Mouse (Mus musculus): ENCODE measurements around the gene Aspg. TPM values are rescaled to one million over a fixed set of nuclear protein-coding genes. Genes with fewer than 3 reads are reported as not detected.

Gene Aspg
- polyA plus RNA-seq, 1 experiment from 2014 or later: 0.15 TPM

DNA sequence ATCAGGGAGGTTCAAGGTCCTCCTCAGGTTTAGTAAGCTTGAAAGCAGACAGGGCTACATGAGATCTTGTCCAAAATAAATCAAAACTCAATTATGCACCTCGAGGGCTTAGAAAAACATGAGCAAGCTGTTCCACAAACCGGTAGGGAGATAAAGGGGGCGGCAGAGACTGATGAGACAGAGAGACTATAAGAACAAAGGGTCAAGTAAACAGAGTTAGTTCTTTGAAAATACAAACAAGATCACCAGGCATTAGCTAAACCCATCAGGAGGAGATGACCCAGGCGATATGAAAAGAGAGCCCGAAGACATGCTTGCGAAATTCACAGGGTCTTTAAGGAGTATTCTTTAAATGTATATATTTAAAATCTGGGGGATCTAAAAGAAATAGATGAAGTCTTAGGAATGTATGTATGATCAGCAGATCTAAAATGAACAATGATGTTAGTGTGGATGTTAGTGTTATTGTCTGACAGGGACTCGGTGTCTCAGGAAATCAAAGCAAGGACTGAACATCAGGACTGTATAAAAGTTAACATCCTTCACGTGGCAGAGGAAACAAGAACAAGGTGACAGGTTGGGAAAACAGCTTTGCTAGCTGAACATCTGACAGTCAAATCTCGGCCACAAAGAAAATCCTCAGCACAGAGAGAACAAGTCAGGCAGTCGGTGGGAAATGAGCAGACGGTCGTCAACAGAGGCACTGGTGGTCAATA lies 17.7 kb upstream of the Aspg start:
- no peaks in the 10 kb centered on the region for H3K36me3 ChIP-seq (ENCODE audit: control insufficient read depth, insufficient read depth, low read length)
- H3K4me2 ChIP-seq (ENCODE audit: low read length): no peak overlapping the region
- H3K4me3 ChIP-seq (ENCODE audit: control insufficient read depth in 1 of 2, insufficient read depth in 1 of 2, low read depth in 1 of 2, low read length in 2 of 2): no peak overlapping the region
- no peak overlapping the region for H3K9ac ChIP-seq (ENCODE audit: low read length)
- 0 out of 2 replicates have a peak, but pooled peaks cover 7% of the 10 kb centered on the region for H3K27me3 ChIP-seq (ENCODE audit: control insufficient read depth, insufficient read depth, low read length)
- H3K4me1 ChIP-seq (ENCODE audit: control insufficient read depth in 2 of 2, insufficient read depth in 2 of 2, low read length in 2 of 2): peaks cover 0 to 7% of the 10 kb centered on the region in 2 experiments; a peak in 2 of 4 replicates
- WGBS: 58% methylated on average over 12 of the region's 12 CpGs
- no peak overlapping the region for H3K27ac ChIP-seq (replicated peaks in 1 of 2; ENCODE audit: control insufficient read depth in 1 of 2, insufficient read depth in 1 of 2, low read depth in 2 of 2, low read length in 2 of 2)
- no peaks in the 10 kb centered on the region for H3K9me3 ChIP-seq (ENCODE audit: control insufficient read depth, low read length)
- no peak for ATAC-seq (ENCODE audit: insufficient number of reproducible peaks, insufficient read depth, low FRiP score, low read depth)

DNA sequence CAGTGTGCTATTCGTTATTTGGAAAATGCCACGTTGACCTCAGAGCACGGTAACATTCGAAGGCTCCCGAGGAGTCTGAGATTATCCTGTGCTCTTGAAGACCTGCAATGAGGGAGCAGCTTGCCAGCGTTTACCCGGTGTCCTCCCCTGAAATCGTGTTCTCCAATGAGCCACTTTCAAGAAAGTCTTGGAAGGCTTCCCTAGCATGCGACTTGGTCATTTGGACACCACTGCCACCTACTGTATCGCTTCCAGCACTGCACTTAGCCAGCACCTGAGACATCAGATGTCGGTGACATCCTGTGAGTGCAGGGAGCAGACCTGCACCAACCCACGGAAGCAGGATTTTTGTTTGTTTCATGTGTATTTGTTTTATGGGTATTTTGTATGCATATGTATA lies 15.4 kb upstream of the Aspg start:
- Histone ChIP-seq H3K4me1 (ENCODE audit: control insufficient read depth in 2 of 2, insufficient read depth in 2 of 2, low read length in 2 of 2) (peaks cover 0 to 7% of the 10 kb centered on the region in 2 experiments; a peak in 2 of 4 replicates), H3K27me3 (ENCODE audit: control insufficient read depth, insufficient read depth, low read length) (0 out of 2 replicates have a peak, but pooled peaks cover 7% of the 10 kb centered on the region), H3K4me2 (ENCODE audit: low read length) (peak overlapping the region; percentile 41; the same call in 1 of the 2 replicates), H3K27ac (replicated peaks in 1 of 2; ENCODE audit: control insufficient read depth in 1 of 2, insufficient read depth in 1 of 2, low read depth in 2 of 2, low read length in 2 of 2) (no peak overlapping the region), H3K36me3 (ENCODE audit: control insufficient read depth, insufficient read depth, low read length) (no peaks in the 10 kb centered on the region), H3K9ac (ENCODE audit: low read length) (peak overlapping the region; percentile 8; the same call in 1 of the 2 replicates), H3K9me3 (ENCODE audit: control insufficient read depth, low read length) (no peaks in the 10 kb centered on the region), H3K4me3 (ENCODE audit: control insufficient read depth in 1 of 2, insufficient read depth in 1 of 2, low read depth in 1 of 2, low read length in 2 of 2) (no peak overlapping the region)
- ATAC-seq (ENCODE audit: insufficient number of reproducible peaks, insufficient read depth, low FRiP score, low read depth): no peak
- 7% methylated on average over 12 of the region's 12 CpGs for WGBS

DNA sequence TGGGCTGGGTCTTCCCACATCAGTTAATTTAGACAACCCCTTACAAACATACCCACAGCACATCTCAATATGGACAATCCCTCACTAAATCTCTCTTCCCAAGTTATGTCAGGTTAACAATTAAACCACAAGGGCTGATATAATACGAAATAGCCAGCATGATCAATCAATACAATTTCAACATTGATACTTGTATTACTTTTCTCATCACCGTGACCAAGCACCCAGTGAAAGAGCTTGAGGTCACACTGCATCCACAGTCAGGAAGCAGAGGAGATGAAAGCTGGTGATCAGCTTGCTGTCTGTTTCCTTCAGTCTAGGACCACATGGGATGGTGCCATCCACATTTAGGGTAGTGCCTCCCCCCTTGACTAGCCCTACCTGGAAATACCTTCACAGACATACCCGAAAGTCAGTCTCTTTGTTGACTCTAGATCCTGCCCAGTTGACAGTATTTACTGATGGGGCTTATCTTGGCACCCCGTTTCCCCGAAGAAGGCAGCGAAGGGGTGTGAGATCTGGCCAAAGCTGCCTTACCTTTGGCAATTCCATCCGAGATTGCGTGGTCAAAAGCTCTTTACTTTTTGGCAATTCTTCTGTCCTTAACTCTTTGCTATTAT lies 12.1 kb upstream of the Aspg start:
- Histone ChIP-seq H3K4me3 (ENCODE audit: control insufficient read depth in 1 of 2, insufficient read depth in 1 of 2, low read depth in 1 of 2, low read length in 2 of 2) (no peak overlapping the region), H3K9ac (ENCODE audit: low read length) (no peak overlapping the region), H3K4me1 (ENCODE audit: control insufficient read depth in 2 of 2, insufficient read depth in 2 of 2, low read length in 2 of 2) (no peaks in the 10 kb centered on the region), H3K27me3 (ENCODE audit: control insufficient read depth, insufficient read depth, low read length) (0 out of 2 replicates have a peak, but pooled peaks cover 3% of the 10 kb centered on the region), H3K36me3 (ENCODE audit: control insufficient read depth, insufficient read depth, low read length) (no peaks in the 10 kb centered on the region), H3K4me2 (ENCODE audit: low read length) (no peak overlapping the region), H3K27ac (replicated peaks in 1 of 2; ENCODE audit: control insufficient read depth in 1 of 2, insufficient read depth in 1 of 2, low read depth in 2 of 2, low read length in 2 of 2) (no peak overlapping the region), H3K9me3 (ENCODE audit: control insufficient read depth, low read length) (no peaks in the 10 kb centered on the region)
- WGBS: 59% methylated on average over 8 of the region's 8 CpGs
- ATAC-seq (ENCODE audit: insufficient number of reproducible peaks, insufficient read depth, low FRiP score, low read depth): no peak

DNA sequence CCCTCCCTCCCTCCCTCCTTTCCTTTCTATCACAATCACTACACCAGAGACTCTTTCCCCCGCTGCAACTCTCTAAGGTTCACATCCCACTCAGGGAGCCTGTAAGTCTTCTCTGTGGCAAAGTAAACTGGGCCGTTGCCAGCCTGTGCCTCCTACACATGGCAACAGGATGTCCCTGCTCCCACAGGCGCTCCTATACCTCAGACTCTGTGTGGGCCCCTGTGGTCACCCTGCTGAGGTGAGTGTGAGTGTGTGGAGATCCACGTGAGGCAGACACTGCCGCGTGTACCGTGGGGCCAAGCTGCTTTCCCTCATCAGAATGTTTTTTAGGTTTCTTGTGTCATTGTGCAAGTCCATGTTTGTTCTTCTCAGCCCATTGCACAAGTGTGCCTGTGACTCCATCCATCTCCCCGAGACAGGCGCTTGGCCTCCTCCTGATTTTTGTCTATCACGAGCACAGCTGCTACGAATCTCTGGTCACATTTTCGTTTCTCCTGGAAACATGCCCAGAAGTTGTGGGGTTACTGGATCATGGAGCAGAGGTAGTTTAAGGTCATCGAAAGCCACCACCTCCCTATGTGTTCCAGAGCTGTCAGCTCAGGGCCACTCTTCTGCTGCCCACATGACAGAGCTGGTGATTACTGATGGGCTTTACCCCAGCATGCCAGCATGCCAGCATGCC lies 10.3 kb upstream of the Aspg start:
- no peak overlapping the region for H3K27ac ChIP-seq (replicated peaks in 1 of 2; ENCODE audit: control insufficient read depth in 1 of 2, insufficient read depth in 1 of 2, low read depth in 2 of 2, low read length in 2 of 2)
- H3K4me3 ChIP-seq (ENCODE audit: control insufficient read depth in 1 of 2, insufficient read depth in 1 of 2, low read depth in 1 of 2, low read length in 2 of 2): no peak overlapping the region
- ATAC-seq (ENCODE audit: insufficient number of reproducible peaks, insufficient read depth, low FRiP score, low read depth): no peak
- H3K9me3 ChIP-seq (ENCODE audit: control insufficient read depth, low read length): no peaks in the 10 kb centered on the region
- H3K36me3 ChIP-seq (ENCODE audit: control insufficient read depth, insufficient read depth, low read length): no peaks in the 10 kb centered on the region
- H3K9ac ChIP-seq (ENCODE audit: low read length): no peak overlapping the region
- 54% methylated on average over 13 of the region's 13 CpGs for WGBS
- no peak overlapping the region for H3K4me2 ChIP-seq (ENCODE audit: low read length)
- no peaks in the 10 kb centered on the region for H3K27me3 ChIP-seq (ENCODE audit: control insufficient read depth, insufficient read depth, low read length)
- H3K4me1 ChIP-seq (ENCODE audit: control insufficient read depth in 2 of 2, insufficient read depth in 2 of 2, low read length in 2 of 2): no peaks in the 10 kb centered on the region

DNA sequence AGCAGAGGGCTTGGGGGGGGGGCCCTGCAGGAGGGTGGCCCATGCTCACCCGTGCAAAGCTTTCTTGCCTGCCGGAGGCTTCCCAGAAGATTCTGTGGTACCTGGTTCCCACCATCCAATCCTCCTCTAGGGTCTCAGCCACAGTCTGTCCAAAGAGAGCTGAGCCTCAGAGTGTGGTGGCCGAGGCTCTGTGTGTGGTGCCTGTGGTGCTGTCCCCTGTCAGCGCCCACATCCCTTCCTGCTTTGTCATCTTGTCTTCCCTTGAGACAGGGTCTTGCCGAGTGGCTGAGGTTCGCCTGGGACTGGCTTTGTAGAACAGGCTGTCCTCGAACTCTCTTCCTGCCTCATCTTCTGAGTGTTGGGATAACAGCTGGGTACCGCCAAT lies 9.8 kb upstream of the Aspg start:
- Histone ChIP-seq H3K4me3 (ENCODE audit: control insufficient read depth in 1 of 2, insufficient read depth in 1 of 2, low read depth in 1 of 2, low read length in 2 of 2) (no peak overlapping the region), H3K36me3 (ENCODE audit: control insufficient read depth, insufficient read depth, low read length) (no peaks in the 10 kb centered on the region), H3K27me3 (ENCODE audit: control insufficient read depth, insufficient read depth, low read length) (no peaks in the 10 kb centered on the region), H3K4me1 (ENCODE audit: control insufficient read depth in 2 of 2, insufficient read depth in 2 of 2, low read length in 2 of 2) (no peaks in the 10 kb centered on the region), H3K4me2 (ENCODE audit: low read length) (no peak overlapping the region), H3K27ac (replicated peaks in 1 of 2; ENCODE audit: control insufficient read depth in 1 of 2, insufficient read depth in 1 of 2, low read depth in 2 of 2, low read length in 2 of 2) (no peak overlapping the region), H3K9me3 (ENCODE audit: control insufficient read depth, low read length) (no peaks in the 10 kb centered on the region), H3K9ac (ENCODE audit: low read length) (no peak overlapping the region)
- 54% methylated on average over 8 of the region's 8 CpGs for WGBS
- ATAC-seq (ENCODE audit: insufficient number of reproducible peaks, insufficient read depth, low FRiP score, low read depth): no peak

DNA sequence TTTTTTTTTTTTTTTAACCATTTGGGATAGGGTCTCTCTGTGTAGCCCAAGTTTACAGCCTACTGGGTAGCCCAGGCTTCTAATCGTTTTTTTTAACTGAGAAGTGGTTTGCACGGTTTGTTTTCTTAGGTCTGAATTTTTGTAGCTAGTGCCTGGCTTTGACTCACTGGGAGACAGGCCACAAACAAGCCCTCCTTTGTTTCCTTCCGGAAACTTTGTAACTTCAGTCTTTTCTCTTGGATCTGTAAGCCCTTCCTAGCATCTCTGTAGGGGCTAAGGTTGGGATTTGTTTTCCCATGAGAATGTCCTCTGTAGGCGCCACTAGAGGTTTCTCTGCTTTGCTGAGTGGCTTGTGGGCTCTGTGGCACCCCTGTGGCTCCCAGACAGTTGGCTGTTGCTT lies 6.4 kb upstream of the Aspg start:
- no peak overlapping the region for H3K4me2 ChIP-seq (ENCODE audit: low read length)
- H3K27me3 ChIP-seq (ENCODE audit: control insufficient read depth, insufficient read depth, low read length): no peaks in the 10 kb centered on the region
- no peaks in the 10 kb centered on the region for H3K9me3 ChIP-seq (ENCODE audit: control insufficient read depth, low read length)
- no peaks in the 10 kb centered on the region for H3K4me1 ChIP-seq (ENCODE audit: control insufficient read depth in 2 of 2, insufficient read depth in 2 of 2, low read length in 2 of 2)
- H3K27ac ChIP-seq (replicated peaks in 1 of 2; ENCODE audit: control insufficient read depth in 1 of 2, insufficient read depth in 1 of 2, low read depth in 2 of 2, low read length in 2 of 2): no peak overlapping the region
- 66% methylated on average over 4 of the region's 4 CpGs for WGBS
- no peaks in the 10 kb centered on the region for H3K36me3 ChIP-seq (ENCODE audit: control insufficient read depth, insufficient read depth, low read length)
- H3K9ac ChIP-seq (ENCODE audit: low read length): no peak overlapping the region
- no peak overlapping the region for H3K4me3 ChIP-seq (ENCODE audit: control insufficient read depth in 1 of 2, insufficient read depth in 1 of 2, low read depth in 1 of 2, low read length in 2 of 2)
- no peak for ATAC-seq (ENCODE audit: insufficient number of reproducible peaks, insufficient read depth, low FRiP score, low read depth)

DNA sequence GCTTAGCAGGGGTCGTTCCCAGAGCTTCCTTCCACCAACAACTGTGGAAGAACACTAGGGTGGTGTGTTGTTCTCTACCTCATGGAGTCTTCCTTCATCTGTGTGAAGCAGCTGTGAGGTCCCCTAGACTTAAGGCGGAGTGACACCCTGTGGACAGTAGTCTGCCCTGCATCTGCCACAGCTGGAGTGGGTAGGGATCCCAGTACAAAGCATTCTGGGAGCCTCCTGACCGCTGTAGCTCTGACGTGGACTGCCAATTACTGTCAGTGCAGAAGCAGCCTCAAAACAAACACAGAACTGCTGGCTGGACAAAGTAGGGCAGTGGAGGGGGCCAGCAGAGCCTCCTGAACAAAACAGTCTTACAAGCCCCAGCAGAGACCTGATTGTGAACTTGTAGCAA lies 5.4 kb upstream of the Aspg start:
- Histone ChIP-seq H3K36me3 (ENCODE audit: control insufficient read depth, insufficient read depth, low read length) (no peaks in the 10 kb centered on the region), H3K4me3 (ENCODE audit: control insufficient read depth in 1 of 2, insufficient read depth in 1 of 2, low read depth in 1 of 2, low read length in 2 of 2) (no peak overlapping the region), H3K27ac (replicated peaks in 1 of 2; ENCODE audit: control insufficient read depth in 1 of 2, insufficient read depth in 1 of 2, low read depth in 2 of 2, low read length in 2 of 2) (no peak overlapping the region), H3K27me3 (ENCODE audit: control insufficient read depth, insufficient read depth, low read length) (peaks cover 2% of the 10 kb centered on the region; the same call in 1 of the 2 replicates), H3K4me2 (ENCODE audit: low read length) (no peak overlapping the region), H3K4me1 (ENCODE audit: control insufficient read depth in 2 of 2, insufficient read depth in 2 of 2, low read length in 2 of 2) (no peaks in the 10 kb centered on the region), H3K9me3 (ENCODE audit: control insufficient read depth, low read length) (no peaks in the 10 kb centered on the region), H3K9ac (ENCODE audit: low read length) (no peak overlapping the region)
- 54% methylated on average over 4 of the region's 4 CpGs for WGBS
- ATAC-seq (ENCODE audit: insufficient number of reproducible peaks, insufficient read depth, low FRiP score, low read depth): no peak

Data from heart, embryonic 14.5 days (tissue).